Mouse (Mus musculus): Measurements from ENCODE around the gene Gm21119.
"Not testable (repeated sequence)": the region's sequence is repeated elsewhere in the genome, so short reads cannot be mapped to it uniquely, and the experiment has no call there.

Gm21119 gene

DNA sequence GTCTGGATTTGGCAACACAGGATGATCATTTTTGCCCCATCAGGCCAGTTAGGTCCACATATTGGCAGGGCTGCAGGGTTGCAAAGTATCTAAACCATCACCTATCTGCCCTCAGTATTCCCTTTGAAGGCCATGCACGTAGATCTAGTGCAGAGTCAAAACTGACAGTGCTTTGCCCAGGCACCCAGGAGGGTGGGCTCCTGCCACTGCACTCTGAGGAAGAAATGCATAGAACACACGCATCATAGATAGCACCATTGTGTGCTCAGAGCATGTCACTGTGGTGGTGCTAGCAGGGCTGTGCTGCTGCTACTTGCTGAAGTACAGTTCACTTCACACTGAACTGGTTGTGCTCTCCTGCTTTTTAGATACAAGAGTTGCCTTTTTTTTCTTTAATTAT lies at the start of gene Gm21119:
Gm21119 (plus strand) TSS at position 301 of the 400 bp plus-strand sequence.
- not testable (repeated sequence) for DNase-seq

DNA sequence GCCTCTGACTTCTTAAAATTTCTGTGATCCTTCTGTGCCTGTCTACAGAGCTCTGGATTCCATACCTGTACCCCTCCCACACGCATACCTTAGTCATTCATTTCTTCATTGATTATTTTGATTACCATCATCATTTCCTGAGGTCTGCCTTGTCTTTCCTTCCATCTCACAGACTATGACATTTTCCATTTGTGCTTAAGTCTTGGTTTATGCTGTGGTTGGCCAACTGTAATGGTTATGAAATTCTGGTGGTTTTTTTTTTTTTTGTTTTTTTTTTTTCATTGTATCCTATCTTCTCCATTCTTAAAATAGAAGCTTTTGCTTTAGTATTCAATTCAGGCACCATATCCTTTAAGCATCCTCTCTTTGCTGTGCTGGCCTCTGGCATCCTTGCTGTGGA lies 48.0 kb upstream of the Gm21119 start:
- not testable (repeated sequence) for DNase-seq

DNA sequence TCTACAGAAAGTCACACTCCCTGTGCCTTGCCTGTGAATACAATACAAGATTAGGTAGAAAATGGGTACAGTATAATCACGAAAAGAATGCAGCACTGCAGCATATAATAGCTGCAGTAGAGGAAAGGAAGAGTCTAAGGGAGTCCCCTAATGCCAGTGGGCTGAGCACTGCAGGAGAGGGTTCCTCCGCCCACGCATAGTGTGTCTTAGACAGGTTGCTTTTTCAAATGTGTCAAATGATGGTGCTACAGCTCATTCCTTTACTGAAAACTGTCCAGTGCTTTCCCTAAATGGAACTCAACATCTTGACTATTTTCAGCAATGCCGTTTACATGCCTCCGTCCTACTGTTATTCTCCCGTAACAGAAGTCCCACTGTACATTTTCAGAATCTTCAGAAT lies 33.6 kb upstream of the Gm21119 start:
- DNase-seq: not testable (repeated sequence)

DNA sequence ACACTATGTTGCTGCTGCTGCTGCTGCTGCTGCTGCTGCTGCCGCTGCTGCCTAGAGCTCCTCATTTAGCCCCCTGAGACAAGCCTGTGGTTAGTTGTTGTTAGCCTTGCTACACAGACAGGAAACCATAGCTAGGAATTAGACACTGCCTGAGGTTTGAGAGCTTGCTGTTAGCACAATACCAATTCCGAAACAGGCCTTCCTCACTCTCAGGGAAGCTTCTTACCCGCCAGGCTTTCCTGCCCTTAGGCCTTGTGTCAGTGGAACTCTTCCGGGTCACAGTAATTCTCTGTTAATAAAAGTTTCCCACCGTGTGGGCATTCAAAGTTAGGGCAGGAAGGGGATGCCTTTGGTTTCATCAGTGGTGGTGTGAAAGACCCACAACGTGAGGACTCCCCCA lies 31.9 kb upstream of the Gm21119 start:
- DNase-seq: not testable (repeated sequence)

DNA sequence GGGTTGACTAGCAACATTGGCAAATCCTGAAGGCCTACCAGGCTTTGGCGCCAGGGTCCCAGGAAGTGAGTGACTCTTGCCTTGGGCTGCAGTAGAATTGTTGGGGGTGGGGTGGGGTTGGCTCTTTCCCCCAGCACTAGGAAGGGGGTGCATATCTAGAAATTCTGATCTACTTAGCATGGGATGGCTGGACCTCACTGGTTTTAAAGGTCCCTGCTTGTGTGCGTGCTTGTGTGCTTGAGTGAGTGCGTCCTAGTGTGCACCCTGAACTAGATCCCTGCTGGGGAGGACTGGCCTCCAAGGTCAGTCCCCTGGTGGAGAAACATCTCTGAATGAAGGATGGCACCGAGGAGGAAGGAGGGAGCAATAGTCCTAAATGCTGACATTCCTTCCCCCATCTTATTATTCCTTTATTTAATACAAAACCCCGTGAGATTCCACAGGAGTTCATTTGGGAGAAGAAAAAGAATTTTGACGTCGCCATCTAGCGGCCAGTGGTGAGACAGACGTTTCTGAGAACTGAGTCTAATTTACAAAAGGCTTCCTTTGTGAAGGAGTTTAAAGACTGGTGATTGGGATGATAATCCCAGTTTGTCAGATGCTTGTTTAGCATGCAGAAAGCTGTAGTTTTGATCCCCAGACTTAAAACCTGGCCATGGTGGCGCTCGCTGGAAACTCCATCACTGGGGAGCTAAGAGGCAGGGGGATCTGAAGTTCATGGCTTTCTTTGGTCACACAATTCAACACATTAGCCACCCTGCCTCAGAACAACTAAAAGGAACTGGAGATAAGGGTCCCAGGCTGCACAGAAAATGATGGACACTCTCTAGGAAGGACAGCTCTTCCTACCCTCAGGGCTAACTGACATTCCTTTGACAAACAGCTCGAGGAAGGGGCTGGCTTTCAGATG lies 26.2 kb upstream of the Gm21119 start:
- peak; percentile 1 for DNase-seq

DNA sequence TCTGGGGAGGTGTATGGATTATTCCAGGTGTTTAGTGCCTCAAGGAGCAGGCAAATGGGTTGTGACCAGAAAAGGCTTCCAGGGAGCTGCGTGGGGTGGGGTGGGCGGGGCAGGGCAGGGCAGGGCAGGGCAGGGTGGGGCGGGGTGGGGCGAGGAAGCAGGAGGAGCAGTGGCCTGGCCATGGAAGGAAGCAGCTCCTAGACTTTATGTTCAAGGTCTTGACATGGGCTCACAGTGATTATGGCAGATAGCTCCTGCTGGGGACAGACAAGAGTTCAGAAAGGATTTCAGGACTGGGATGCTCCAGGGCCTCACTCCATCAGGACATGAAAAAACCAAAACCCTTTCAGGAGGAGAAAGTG lies 25.6 kb upstream of the Gm21119 start:
- DNase-seq: peak; percentile 8

DNA sequence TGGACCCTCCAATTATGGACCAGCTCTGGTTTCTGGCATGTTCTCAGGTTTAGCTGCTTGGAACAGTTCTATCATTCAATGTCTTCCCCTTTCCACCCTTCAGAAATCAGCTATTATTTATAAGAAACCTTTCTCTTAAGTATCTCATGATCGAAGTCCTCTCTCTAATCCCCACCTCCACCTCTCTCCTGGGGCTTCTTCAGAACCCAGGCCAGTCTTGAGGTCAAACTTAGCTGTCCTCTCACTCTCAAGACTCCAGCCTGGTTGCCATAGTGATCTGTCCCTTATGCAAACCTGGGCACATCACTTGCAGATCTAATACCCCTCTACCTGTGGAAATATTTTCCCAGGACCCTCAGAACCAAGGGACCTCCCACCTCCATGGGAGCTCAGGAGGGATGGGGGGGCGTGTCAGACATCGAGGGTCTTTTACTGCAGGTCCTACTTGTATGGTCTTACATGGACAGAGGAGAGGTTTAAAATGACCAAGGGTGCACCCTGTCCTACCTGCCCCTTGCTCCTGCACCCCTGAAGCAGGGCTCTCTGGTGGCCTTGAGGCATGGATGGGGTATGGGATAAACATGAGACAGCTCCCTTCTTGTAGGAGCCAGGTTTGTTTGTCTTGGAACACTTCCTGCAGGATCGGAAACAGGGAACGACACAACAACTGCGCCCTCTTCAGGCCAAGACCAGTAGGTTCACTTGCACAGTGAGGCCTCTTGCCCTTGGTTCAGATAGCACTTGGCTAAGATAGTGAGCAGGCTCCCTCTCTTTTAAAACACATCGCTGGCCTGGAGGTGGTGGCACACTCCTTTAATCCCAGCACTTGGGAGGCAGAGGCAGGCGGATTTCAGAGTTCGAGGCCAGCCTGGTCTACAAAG lies 24.4 kb upstream of the Gm21119 start:
- DNase-seq: peak; percentile 3

DNA sequence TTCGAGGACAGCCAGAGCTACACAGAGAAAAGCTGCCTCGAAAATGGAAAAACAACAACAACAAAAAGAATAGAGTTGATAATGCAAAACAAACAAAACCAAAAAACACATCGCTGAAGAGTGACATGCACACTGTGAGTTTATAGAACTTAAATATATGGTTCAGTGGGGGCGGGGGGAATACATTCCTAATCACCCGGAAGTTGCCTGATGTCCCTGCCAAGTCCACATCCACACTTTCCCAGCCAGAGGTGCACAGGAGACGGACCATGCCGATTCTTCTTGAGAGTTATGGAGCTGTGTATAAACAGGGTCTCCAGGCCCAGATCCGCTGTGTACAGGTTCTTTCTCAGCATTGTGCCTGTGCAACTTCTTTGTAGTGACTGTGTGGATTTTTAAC lies 23.7 kb upstream of the Gm21119 start:
- not testable (repeated sequence) for DNase-seq

DNA sequence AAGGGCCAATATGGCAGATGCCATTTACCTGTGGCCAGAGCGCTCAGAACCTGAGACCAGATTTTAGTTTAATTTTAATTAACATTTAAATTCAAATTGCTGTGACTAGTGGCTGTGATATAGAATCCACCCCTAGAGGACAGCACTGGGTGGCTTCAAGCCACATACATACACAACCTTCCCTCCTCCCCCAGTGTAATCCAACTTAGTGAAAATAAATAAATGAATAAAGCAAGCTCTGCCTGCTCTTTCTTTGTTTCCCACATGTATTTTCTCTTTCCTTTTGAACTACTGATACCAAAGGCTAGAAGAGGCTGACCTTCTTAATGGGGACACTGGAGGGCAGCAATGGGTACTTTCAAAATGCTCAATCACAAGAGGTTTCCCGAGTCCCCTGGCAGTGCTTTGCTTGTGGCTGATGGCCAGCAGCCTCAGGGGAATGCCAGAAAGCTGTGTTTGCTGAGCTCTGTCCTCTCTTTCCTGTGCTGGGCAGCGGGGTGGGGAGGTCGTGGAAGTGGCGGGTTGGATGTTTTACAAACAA lies 21.9 kb upstream of the Gm21119 start:
- not testable (repeated sequence) for DNase-seq

DNA sequence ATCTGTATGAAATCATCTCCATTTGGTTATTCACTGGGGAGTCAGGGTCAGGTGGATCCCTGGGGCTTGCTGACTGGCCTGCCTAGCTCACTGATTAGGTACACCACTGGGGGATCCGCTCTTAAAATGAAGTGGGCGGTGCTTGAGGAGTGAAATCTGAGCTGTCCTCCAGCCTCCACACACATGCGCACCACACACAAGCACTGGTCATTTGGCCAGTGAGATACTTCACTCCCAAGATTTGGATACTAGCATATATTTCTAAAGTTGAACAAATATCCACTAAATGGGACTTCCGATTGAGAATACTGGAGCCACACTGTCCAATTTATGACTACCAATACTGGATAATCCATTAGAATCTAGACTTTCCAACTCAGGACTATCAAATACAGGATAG lies 20.9 kb upstream of the Gm21119 start:
- DNase-seq: peak; percentile 42

DNA sequence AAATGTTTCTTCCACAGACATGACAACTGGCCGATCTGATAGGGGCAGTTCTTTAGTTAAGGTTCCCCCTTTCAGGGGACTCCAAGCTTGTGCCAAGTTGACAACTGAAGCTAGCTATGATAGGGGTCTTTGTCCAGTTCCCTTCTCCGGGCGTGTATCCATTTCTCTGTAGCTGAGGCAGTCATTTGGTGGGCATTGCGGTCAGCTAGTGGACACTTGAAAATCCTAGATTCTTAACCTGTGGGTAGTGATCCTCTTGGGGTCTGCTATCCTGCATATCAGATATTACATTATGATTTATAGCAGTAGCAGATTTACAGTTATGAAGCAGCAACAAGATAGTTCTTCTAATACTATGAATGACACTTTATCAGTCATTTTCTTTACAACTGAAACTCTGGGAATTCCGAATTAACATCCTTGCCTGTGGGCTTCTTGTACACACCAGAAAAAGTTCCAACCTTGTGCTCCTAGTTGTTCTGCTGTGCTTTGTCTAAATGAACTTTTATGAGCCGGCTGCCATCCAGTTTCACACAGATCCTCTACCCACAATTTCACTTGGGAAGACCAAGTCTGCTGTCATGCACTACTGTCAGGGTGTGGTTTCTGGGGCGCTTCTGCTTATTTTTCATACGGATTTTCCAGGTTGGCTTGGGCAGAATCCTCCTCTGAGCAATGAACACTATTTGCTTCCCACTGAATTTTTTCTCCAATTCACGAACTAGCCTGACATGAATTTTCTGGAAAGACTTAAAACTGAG lies 18.5 kb upstream of the Gm21119 start:
- DNase-seq: peak; percentile 1

DNA sequence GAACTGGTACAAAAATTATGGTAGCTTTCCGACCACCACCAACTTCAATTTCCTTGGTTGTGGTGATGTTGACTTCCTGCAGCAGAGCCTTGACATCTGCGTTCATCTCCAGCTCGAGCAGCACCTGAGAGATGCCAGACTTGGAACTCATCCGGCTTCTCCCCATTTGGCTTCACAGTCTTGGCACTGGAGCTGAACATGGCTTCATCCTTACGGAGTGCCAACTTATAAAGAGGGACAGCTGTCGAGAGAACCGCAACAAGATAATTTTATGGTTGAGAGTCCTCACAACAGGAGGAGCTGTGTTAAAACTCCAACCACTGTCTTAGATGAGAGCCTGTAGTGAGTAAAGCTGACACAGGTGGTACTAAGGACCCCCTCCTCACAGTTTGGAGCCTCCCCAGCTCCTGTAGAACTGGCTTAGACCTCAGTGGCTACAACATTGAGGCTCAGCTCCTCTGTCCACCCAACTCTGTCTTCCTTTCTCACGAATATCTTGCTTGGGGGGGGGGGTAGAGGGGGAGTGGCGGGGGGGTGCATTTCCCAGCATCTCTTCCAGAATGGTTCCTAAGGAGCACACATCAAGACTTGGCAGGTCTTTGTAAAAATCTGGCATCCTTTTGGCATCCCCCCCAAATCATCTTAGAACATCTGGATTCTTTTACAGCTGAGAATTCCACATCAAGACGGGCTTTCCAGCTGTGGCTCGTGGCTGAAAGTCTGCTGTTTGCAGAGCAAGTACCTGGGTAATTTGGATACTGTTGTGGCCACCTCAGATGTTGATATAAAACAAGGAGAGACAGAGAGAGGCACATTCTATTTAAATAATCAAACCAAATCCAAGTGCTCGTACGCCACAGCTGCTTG lies 17.6 kb upstream of the Gm21119 start:
- peak; percentile 52 for DNase-seq

DNA sequence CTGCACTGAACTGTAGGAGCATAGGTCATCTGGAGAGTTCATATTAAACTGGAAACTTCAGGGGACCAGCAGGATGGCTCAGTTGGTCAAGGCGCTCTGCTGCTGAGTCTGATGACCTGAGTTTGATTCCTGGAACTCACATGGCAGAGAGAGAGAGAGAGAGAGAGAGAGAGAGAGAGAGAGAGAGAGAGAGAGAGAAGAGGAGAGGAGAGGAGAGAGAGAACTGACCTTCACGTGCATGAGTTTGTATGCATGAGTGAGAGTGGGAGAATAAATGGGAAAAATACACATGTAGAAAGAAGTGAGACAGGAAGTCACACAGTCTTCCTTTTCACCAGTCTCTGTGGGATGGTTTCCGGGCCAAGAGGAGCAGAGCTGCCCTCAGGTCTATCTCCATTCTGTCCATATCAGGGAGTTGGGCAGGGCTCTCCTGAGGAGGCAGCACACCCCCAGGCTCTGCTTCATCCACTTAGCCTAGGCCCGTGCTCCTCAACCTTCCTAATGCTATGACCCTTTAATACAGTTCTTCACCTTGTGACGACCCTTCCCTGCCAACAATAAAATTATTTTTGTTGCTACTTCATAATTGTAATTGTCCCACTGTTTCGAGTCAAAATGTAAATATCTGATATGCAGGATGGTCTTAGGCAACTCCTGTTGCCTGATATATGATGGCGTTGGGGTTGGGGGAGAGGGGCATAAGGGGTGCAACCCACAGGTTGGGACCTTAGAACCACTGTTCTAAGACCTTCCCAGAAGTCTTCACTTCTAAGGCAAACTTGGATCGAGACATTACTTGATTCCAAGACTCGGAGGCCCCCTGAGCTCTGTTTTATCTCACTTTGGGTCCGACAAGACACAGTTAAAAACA lies 16.2 kb upstream of the Gm21119 start:
- not testable (repeated sequence) for DNase-seq

DNA sequence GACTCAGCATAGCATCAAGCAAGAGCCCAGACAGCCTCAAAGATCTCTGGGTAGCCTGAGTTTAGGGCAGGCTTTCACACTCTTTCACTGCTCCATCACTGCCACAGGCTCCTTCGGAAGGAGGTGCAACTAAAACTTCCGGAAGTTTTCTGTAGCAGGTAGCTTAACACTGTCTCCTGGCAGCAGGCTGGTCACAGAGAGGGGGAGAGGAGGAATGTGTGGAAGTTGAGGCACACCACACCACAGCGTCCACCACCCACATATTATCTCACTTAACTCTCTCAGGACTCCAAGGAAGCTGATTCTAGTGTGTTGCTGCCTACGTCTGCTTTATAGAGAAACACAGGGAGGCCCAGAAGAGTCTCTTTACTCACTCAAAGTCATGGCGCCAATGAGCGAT lies 15.4 kb upstream of the Gm21119 start:
- DNase-seq: not testable (repeated sequence)

DNA sequence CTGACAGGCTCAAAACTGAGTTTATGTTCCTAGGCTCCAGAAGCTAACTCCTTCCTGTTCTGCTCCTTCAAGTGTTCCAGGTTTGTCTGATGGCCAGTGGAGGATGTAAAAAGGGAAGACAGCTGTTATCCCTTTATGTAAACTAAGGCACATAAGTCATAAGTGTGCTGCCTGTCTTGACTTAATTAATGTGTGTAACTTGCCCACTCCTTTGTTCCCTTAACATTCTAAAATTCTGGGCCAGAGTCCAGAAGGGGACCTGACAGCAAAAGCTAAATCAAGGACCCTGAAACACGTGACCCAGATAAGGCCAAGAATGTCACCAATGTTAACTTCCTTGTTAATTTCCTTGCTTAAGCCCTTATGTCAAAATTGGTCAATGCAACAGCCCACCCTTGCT lies 3.9 kb upstream of the Gm21119 start:
- not testable (repeated sequence) for DNase-seq

DNA sequence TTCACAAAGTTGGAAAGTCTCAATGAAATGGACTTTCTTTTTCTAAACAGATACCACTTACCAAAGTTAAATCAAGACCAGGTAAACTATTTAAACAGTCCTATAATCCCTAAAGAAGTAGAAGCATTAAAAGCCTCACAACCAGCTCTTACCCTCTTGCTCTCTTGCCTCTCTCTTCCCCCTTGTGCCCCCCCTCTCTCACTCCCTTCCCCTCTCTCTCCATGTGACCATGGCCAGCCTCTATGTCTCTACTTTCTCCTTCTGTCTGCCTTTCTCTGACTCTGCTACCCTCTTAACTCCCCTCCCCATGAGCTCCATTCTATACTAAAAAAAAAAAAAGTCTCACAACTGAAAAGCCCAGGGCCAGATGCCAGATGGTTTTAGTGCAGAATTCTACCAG lies 2.0 kb upstream of the Gm21119 start:
- DNase-seq: not testable (repeated sequence)

DNA sequence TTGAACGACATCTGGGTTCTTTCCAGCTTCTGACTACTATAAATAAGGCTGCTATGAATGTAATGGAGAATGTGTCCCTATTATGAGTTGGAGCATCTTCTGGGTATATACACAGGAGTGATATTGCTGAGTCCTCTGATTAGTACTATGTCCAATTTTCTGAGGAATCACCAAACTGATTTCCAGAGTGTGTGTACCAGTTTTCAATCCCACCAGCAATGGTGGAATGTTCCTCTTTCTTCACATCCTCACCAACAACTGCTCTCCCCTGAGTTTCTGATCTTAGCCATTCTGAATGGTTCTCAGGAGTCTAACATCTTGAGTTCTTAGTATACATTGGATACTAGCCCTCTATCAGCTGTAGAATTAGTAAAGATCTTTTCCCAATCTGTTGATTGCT lies 16.0 kb downstream of the Gm21119 start:
- DNase-seq: not testable (repeated sequence)

DNA sequence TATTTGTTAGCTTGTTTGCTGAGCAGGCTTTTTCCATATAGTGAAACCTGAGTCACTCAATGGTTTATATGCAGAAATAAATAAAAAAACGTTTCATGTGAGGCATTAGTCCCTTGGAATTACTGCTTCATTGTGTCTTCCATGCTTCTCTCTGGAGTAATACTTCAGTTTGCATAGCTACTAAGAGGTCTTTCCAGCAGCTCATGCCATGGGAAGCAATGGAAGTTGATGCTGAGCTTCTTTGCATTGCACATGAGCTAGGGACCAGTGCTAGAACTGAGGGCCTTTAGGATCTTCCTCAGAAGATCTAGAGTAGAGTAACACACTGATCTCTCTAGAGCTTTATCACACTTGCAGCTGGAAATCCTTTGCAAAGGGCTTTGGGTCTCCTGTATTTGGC lies 23.2 kb downstream of the Gm21119 start:
- not testable (repeated sequence) for DNase-seq

DNA sequence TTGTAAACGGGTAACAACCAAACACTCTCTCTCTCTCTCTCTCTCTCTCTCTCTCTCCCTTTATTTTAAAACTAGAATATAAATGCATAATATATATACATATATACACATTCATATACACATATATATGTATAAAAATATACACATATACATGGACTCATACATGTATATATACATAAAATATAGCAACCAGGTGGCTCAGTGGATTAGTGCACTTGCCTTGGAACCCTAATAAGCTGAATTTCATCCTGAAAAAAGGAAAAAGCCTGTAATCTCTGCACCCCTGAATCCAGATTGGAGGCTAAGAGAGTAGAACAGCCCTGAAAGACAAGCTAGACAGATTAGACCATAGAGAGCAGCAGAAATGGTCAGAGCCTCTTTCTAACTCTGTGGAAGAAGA lies 28.8 kb downstream of the Gm21119 start:
- not testable (repeated sequence) for DNase-seq

DNA sequence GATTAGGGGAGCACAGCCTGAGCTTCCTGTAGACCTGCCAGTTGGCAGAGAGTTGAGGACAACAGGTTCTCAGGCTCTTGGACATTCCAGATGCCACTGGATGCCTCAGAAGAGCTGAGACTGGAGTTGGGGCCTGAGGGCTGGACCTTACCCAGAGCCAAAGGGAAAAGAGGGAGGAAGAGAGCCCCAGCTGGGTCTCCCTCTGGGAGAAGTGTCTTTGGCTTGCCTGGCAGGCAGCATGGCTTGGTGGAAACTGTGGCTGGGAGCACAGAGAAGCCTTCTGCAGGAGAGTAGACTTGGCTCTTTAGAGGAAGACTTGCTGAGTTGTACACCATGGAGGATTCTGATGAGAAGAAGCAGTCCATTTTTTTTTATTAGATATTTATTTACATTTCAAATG lies 38.3 kb downstream of the Gm21119 start:
- DNase-seq: peak; percentile 1

DNA sequence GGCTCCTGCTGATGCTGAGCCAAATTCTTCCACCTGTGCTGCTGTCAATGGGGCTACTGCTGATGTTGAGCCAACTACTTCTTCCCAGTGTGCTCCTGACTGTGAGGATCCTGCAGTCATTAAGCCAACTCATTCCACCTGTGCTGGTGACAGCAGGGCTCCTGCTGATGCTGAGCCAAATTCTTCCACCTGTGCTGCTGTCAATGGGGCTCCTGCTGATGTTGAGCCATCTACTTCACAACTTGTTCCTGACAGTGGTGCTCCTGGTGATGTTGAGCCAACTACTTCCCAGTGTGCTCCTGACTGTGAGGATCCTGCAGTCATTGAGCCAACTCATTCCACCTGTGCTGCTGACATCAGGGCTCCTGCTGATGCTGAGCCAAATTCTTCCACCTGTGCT lies 63.7 kb downstream of the Gm21119 start:
- DNase-seq: not testable (repeated sequence)

Data from right cerebral cortex, postnatal 4 days (tissue).